Comparison of ENCODE assay signal across 8 mouse cellular contexts in the genomic region with DNA sequence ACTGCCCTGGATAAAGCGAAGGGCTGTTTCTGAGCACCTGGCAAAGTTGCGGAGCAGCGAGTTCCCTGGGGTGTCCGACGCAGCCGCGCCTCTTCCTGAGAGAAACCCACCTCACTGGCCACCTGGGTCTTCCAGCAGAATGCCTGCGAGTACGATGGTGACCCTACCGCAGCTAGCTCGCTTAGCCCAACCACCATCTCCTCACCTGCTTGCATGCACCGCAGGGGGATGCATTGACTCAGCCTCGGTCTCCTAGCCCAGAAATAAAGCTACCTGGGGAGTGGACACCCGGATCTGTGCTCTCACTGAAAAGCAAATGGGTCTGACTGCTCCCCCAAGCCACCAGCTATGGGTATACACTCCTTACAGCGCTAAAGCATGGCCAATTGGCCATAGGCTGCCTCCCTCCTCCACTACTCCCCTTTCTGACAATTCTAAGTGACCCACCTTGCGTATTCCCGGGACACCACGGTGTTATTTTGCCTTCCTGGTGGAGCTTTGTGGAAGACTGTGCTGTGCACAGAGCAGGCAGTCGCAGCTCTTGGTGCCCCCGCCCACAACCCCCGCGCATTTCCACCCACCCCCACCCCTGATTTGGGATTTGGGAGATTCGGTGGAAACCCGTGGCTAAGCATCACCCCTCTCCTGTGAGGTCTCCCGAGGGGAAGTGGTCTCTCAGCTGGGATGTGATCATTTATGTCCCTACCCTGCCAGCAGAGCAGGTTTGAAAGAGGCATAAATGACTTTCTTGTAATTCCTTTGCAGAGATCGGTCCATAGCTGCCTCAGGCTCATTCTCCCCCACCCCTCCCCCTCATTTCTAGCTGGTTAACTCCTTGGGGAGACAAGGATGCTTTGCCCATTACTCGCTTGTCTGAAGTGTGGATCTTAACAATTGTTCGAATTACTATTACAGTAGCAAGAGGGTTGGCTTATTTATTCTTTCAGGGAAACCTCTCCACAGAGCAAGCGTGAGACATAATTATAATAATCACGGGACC. TPM values are rescaled to one million over a fixed set of nuclear protein-coding genes. Genes with fewer than 3 reads are reported as not detected.
A peak's percentile ranks its signal among the peaks of the same experiment; 100 is the strongest.
DNase-seq lines count a peak whose midpoint lies in the region; ATAC-seq and TF ChIP-seq lines count a peak whose summit lies in the region.

A gene (minus strand): TSS at position 501 of the 1,000 bp plus-strand sequence.

- no peak for ATAC-seq in heart, embryonic 11.5 days (replicated peaks; ENCODE audit: insufficient number of reproducible peaks, low FRiP score, low TSS enrichment)
- peak; percentile 9; the same call in 1 of the 2 replicates for ATAC-seq in forebrain, embryonic 12.5 days (ENCODE audit: low FRiP score)

- peak within 1 kb of the TSS; percentile 96 for H3K4me2 ChIP-seq in heart, embryonic 11.5 days
- H3K4me2 ChIP-seq in forebrain, embryonic 12.5 days = peak within 1 kb of the TSS; percentile 98

- DNase-seq in heart, adult 11 months = no peak
- DNase-seq in ES-CJ7 (ENCODE audit: low read depth, low spot score) = peak; percentile 7
- DNase-seq in left cerebral cortex, postnatal 36 days (ENCODE audit: low spot score in 2 of 2) = peak; percentile 12
- no peak for DNase-seq in urinary bladder, postnatal 36 days (ENCODE audit: low spot score in 2 of 2)
- no peak for DNase-seq in spleen, adult 12 weeks (ENCODE audit: low spot score)

- H3K27ac ChIP-seq in heart, embryonic 11.5 days (ENCODE audit: low read depth, low read length) = no peak within 1 kb of the TSS
- H3K27ac ChIP-seq in forebrain, embryonic 12.5 days = no peak within 1 kb of the TSS
- H3K27ac ChIP-seq in olfactory bulb, adult 2 months (ENCODE audit: insufficient read depth, low read depth, low read length) = no peak within 1 kb of the TSS

- TF ChIP-seq POLR2A in olfactory bulb, adult 2 months (IDR thresholded peaks at IDR 0.05; ENCODE audit: insufficient read depth, low read depth, low read length) = no peak

- H3K9me3 ChIP-seq in heart, embryonic 11.5 days (replicated peaks; ENCODE audit: control insufficient read depth, low read length) = no peaks in the 10 kb centered on the region
- no peaks in the 10 kb centered on the region for H3K9me3 ChIP-seq in forebrain, embryonic 12.5 days

- TF ChIP-seq CTCF in olfactory bulb, adult 2 months (IDR thresholded peaks at IDR 0.05; ENCODE audit: insufficient read depth, low read depth, low read length) = no peak

- H3K9ac ChIP-seq in heart, embryonic 11.5 days (ENCODE audit: low read depth, low read length) = peak within 1 kb of the TSS; percentile 49; the same call in 1 of the 2 replicates
- peak within 1 kb of the TSS; percentile 59 for H3K9ac ChIP-seq in forebrain, embryonic 12.5 days

- H3K4me1 ChIP-seq in heart, embryonic 11.5 days (ENCODE audit: control insufficient read depth, insufficient read depth, low read length) = peaks cover 17% of the 10 kb centered on the region
- peaks cover 27% of the 10 kb centered on the region for H3K4me1 ChIP-seq in forebrain, embryonic 12.5 days
- peaks cover 30% of the 10 kb centered on the region for H3K4me1 ChIP-seq in olfactory bulb, adult 2 months (ENCODE audit: control insufficient read depth, insufficient read depth, low read length)

- H3K36me3 ChIP-seq in heart, embryonic 11.5 days (ENCODE audit: control insufficient read depth, insufficient read depth, low read length) = no peaks in the 10 kb centered on the region
- H3K36me3 ChIP-seq in forebrain, embryonic 12.5 days (replicated peaks) = no peaks in the 10 kb centered on the region

- peak within 1 kb of the TSS; percentile 53 for H3K4me3 ChIP-seq in heart, embryonic 11.5 days (ENCODE audit: low read depth, low read length)
- H3K4me3 ChIP-seq in forebrain, embryonic 12.5 days (replicated peaks) = peak within 1 kb of the TSS; percentile 50
- peak within 1 kb of the TSS; percentile 41 for H3K4me3 ChIP-seq in olfactory bulb, adult 2 months (ENCODE audit: insufficient read depth, low read depth, low read length)

- intact Hi-C loops in left cerebral cortex, postnatal 36 days (cut with DNase I) = loop anchor here (5.0 to 10.0 kb wide), 3 partner anchors 308 to 1022 kb away; no protein-coding TSS in a partner anchor

- 6% methylated on average over 30 of the region's 30 CpGs for WGBS in heart, embryonic 11.5 days (ENCODE audit: insufficient replicate concordance)
- WGBS in forebrain, embryonic 12.5 days = 3% methylated on average over 30 of the region's 30 CpGs
- 7% methylated on average over 30 of the region's 30 CpGs for WGBS in olfactory bulb, adult 2 months

- peaks cover 34% of the 10 kb centered on the region for H3K27me3 ChIP-seq in heart, embryonic 11.5 days (ENCODE audit: control insufficient read depth, insufficient read depth, low read length)
- H3K27me3 ChIP-seq in forebrain, embryonic 12.5 days = peaks cover 50% of the 10 kb centered on the region

RNA-seq across cellular contexts. Expression of the gene that starts here (rescaled TPM):
- polyA plus RNA-seq in heart, embryonic 11.5 days (2014; fragmentation: Nextera tagmentation; extraction: Ambion mirVana) = 1.1 and 1.4 TPM in 2 replicates
- 7.2 and 9.0 TPM in 2 replicates for polyA plus RNA-seq in forebrain, embryonic 12.5 days (2016; fragmentation: Nextera tagmentation; extraction: Ambion mirVana)
- 100 to 1,000 TPM in 1 of 2 experiments, 10 to 100 TPM in 1; 97.8 to 104 TPM for total RNA-seq in left cerebral cortex, postnatal 36 days (2021)
- not detected in 2 replicates for polyA plus RNA-seq in olfactory bulb, adult 2 months (2012; ENCODE audit: insufficient read depth, insufficient read length, low replicate concordance, missing spikeins)

Comparison
In these comparisons a context has a peak if more than half of its experiments do, and no peak if none do; other contexts are left out.
1. DNase-seq: peak in ES-CJ7 (single experiment) and left cerebral cortex, postnatal 36 days (2 of 2); none in heart, adult 11 months (single experiment), urinary bladder, postnatal 36 days (0 of 2) and spleen, adult 12 weeks (single experiment).
2. Peak in every context shown above with its lines, with median percentiles within 50 percentile points of each other: H3K4me3 ChIP-seq.